Mouse (Mus musculus): ENCODE results near the gene Arf1. TPM values are rescaled to one million over a fixed set of nuclear protein-coding genes. Genes with fewer than 3 reads are reported as not detected.

The Arf1 gene
- total and polyA plus RNA-seq, 2 experiments from 2014 or later = 372 to 685 TPM

DNA sequence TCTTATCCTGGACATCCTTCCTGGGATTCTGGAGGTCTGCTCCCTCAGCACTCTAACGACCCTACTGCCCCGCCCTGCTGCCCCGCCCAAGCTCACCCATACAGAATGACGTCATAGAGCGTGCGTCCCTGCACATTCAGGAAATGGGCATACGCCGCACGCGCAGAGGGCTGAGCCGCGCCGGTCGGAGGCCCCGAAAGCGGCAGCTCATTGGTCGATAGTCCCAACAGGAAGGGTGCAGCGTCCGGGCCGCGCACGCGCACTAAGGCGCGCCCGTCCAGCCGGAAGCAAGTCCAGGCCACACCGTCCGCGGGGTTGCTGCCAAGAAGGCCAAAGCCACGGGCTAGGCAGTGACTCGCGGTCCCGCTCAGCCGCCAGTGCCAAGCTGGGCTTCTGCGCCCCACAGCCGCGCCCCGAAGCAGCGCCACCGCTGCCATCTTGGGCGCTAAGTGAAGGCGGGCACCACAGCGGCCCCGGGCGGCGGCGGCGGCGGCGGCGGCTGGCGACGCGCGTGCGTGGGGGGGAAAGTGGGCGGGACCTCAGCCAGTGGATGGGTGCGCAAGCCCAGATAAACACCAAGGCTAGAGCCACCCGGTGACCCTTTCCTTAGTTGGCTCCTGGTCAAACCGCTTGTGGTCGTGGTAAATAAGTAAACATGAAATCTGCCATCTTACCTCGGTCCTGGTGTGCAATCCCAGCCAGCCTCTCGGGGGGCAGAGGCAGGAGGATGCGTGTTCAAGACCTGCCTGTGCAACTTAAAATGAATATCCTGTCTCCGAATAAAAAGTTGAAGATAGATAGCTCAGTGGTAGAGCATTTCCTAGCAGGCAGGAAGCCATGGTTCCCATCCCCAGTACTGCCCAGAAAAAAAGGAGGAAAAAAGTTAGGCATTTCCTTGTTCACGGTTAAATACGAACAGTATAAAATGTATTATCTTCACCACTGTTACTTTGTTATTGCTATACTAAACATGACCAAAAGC, 64.5 kb downstream of the Arf1 start, which contains the start of gene Iba57:
Gene Iba57 (minus strand): TSS at position 485 of the 982 bp plus-strand sequence.
- DNase-seq (peak; percentile 98), ATAC-seq (peak; percentile 99)
- peak within 1 kb of the TSS; percentile 99 for H3K27ac ChIP-seq (ENCODE audit: low read depth, low read length)
- H3K4me1 ChIP-seq (ENCODE audit: insufficient read depth) = peaks cover 16% of the 10 kb centered on the region
- H3K4me3 ChIP-seq (ENCODE audit: low read depth, low read length) = peak within 1 kb of the TSS; percentile 58
- no peaks in the 10 kb centered on the region for H3K9me3 ChIP-seq (ENCODE audit: low read length)
- no peaks in the 10 kb centered on the region for H3K36me3 ChIP-seq (ENCODE audit: insufficient read depth)
- H3K27me3 ChIP-seq (ENCODE audit: insufficient read depth, low read length) = no peaks in the 10 kb centered on the region
- H3K4me2 ChIP-seq (ENCODE audit: low read depth) = peak within 1 kb of the TSS; percentile 64
- peak within 1 kb of the TSS; percentile 87 for H3K9ac ChIP-seq
- 3% methylated on average over 67 of the region's 68 CpGs for WGBS
- peak; percentile 64 for TF ChIP-seq CTCF (IDR thresholded peaks at IDR 0.05; ENCODE audit: low read depth)

DNA sequence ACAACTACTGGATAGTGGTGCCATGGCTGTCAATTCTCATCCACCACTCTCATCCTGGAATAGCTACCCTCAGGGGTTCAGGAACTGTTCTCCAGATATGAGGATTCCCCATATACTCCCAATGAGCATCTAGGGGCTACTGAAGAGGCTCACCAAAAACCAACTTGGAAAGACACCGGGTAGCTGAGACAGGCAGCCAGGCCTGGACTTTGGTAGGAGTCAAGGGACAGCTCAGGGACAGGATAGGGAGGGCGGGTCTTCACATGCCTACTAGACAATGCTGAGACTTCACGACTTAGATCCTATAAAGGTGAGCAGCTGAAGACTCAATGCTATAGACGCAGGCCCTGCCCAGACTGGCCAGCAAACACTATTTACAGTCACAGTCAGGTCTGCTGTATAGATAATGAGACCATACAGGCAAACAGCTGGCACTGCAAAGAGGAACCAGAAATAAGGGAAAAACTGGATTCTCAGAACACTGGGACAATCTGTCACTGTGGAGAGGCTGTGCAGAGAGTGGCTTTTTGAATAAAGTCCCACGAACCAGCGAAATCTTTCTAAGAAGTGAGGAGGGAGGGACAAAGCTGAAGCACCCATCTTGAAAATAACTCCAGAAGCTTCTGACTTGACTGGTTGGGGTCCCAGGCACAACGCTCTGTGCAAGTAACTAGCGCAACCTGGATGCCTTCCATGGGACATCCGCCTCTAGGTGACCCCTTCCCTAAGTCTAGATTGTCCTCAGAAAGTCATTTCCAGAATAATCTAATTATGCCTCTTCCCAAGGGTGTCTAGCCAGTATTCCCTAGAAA, 65.4 kb downstream of the Arf1 start:
- no peaks in the 10 kb centered on the region for H3K27me3 ChIP-seq (ENCODE audit: insufficient read depth, low read length)
- peak; percentile 10 for ATAC-seq

More for the DNA sequence above, 65.4 kb downstream of the Arf1 start:
- WGBS = 46% methylated on average over 9 of the region's 9 CpGs
- Histone ChIP-seq H3K4me2 (ENCODE audit: low read depth) (peak overlapping the region; percentile 64), H3K4me1 (ENCODE audit: insufficient read depth) (peaks cover 16% of the 10 kb centered on the region), H3K36me3 (ENCODE audit: insufficient read depth) (peaks cover 8% of the 10 kb centered on the region), H3K4me3 (ENCODE audit: low read depth, low read length) (peak overlapping the region; percentile 58), H3K27ac (ENCODE audit: low read depth, low read length) (peak overlapping the region; percentile 99), H3K9me3 (ENCODE audit: low read length) (no peaks in the 10 kb centered on the region), H3K9ac (peak overlapping the region; percentile 87)
- no peak for TF ChIP-seq CTCF (IDR thresholded peaks at IDR 0.05; ENCODE audit: low read depth)
- DNase-seq = no peak

Other genes starting within 250 kb of the Arf1 start
- 1.5 and 1.7 TPM in 2 replicates for gene Obscn, start 91.9 kb downstream of the Arf1 start, total RNA-seq (2014; rRNA removed)
- gene Obscn, start 91.9 kb downstream of the Arf1 start, polyA plus RNA-seq (2015; fragmentation: Nextera tagmentation; extraction: Ambion mirVana) = 0.23 and 0.31 TPM in 2 replicates
- gene Iba57, start 64.5 kb downstream of the Arf1 start, total RNA-seq (2014; rRNA removed) = 11.2 and 13.8 TPM in 2 replicates
- 10.8 and 11.1 TPM in 2 replicates for gene Iba57, start 64.5 kb downstream of the Arf1 start, polyA plus RNA-seq (2015; fragmentation: Nextera tagmentation; extraction: Ambion mirVana)
- 0.76 and 1.2 TPM in 2 replicates for gene Gjc2, start 45.1 kb downstream of the Arf1 start, total RNA-seq (2014; rRNA removed)
- gene Gjc2, start 45.1 kb downstream of the Arf1 start, polyA plus RNA-seq (2015; fragmentation: Nextera tagmentation; extraction: Ambion mirVana) = 0.19 and 0.31 TPM in 2 replicates
- gene Guk1, start 36.1 kb downstream of the Arf1 start, total RNA-seq (2014; rRNA removed) = 122 and 157 TPM in 2 replicates
- gene Guk1, start 36.1 kb downstream of the Arf1 start, polyA plus RNA-seq (2015; fragmentation: Nextera tagmentation; extraction: Ambion mirVana) = 274 and 284 TPM in 2 replicates
- gene Mrpl55, start 25.8 kb downstream of the Arf1 start, total RNA-seq (2014; rRNA removed) = 45.2 and 69.5 TPM in 2 replicates
- gene Mrpl55, start 25.8 kb downstream of the Arf1 start, polyA plus RNA-seq (2015; fragmentation: Nextera tagmentation; extraction: Ambion mirVana) = 124 and 131 TPM in 2 replicates
- gene 2310033P09Rik, start 19.9 kb downstream of the Arf1 start, total RNA-seq (2014; rRNA removed) = 5.2 and 6.9 TPM in 2 replicates
- gene 2310033P09Rik, start 19.9 kb downstream of the Arf1 start, polyA plus RNA-seq (2015; fragmentation: Nextera tagmentation; extraction: Ambion mirVana) = 22.2 and 27.6 TPM in 2 replicates
- gene Wnt3a, start 62.5 kb upstream of the Arf1 start, total RNA-seq (2014; rRNA removed) = 0.31 and 0.52 TPM in 2 replicates
- gene Wnt3a, start 62.5 kb upstream of the Arf1 start, polyA plus RNA-seq (2015; fragmentation: Nextera tagmentation; extraction: Ambion mirVana) = 0.19 and 0.29 TPM in 2 replicates
- 1.9 and 5.6 TPM in 2 replicates for gene Wnt9a, start 78.7 kb upstream of the Arf1 start, total RNA-seq (2014; rRNA removed)
- gene Wnt9a, start 78.7 kb upstream of the Arf1 start, polyA plus RNA-seq (2015; fragmentation: Nextera tagmentation; extraction: Ambion mirVana) = 2.1 and 2.6 TPM in 2 replicates
- gene Prss38, start 147.4 kb upstream of the Arf1 start, total RNA-seq (2014; rRNA removed) = not detected in 2 replicates
- 0.12 TPM in 1 of 2 replicates, not detected in the other for gene Prss38, start 147.4 kb upstream of the Arf1 start, polyA plus RNA-seq (2015; fragmentation: Nextera tagmentation; extraction: Ambion mirVana)
- gene Jmjd4, start 221.8 kb upstream of the Arf1 start, total RNA-seq (2014; rRNA removed) = 26.5 and 27.7 TPM in 2 replicates
- 14.2 and 17.0 TPM in 2 replicates for gene Jmjd4, start 221.8 kb upstream of the Arf1 start, polyA plus RNA-seq (2015; fragmentation: Nextera tagmentation; extraction: Ambion mirVana)
- 369 and 373 TPM in 2 replicates for gene Snap47, start 222.9 kb upstream of the Arf1 start, total RNA-seq (2014; rRNA removed)
- 488 and 507 TPM in 2 replicates for gene Snap47, start 222.9 kb upstream of the Arf1 start, polyA plus RNA-seq (2015; fragmentation: Nextera tagmentation; extraction: Ambion mirVana)
- 14.1 and 14.2 TPM in 2 replicates for gene Zfp867, start 244.2 kb upstream of the Arf1 start, total RNA-seq (2014; rRNA removed)
- gene Zfp867, start 244.2 kb upstream of the Arf1 start, polyA plus RNA-seq (2015; fragmentation: Nextera tagmentation; extraction: Ambion mirVana) = 5.6 and 7.5 TPM in 2 replicates

Data from forebrain, postnatal 0 days (tissue).